Mouse (Mus musculus) CH12.LX (cell line): ENCODE measurements around the gene Dpp10.

Experiments used
- CTCF ChIP-seq, 2 experiments: IDR thresholded peaks in 1 of 2; conservative IDR thresholded peaks in 1 of 2; 2 replicates each; pipeline ENCODE4 v1.5.1; 2011 to 2012; ENCODE audit warnings: low read depth in 2 of 2, low read length in 2 of 2, improper control_type of control experiment in 1 of 2, inconsistent platforms in 1 of 2, mild to moderate bottlenecking in 1 of 2, moderate library complexity in 1 of 2
- E2F4 ChIP-seq: IDR thresholded peaks from 2 replicates; pipeline ENCODE4 v1.6.1; 2011; ENCODE audit warnings: low read depth, low read length, improper control_type of control experiment; ENCODE audit not compliant: insufficient replicate concordance
- ELF1 ChIP-seq: IDR thresholded peaks from 2 replicates; pipeline ENCODE4 v1.6.1; 2014; ENCODE audit warnings: low read depth, mild to moderate bottlenecking, inconsistent platforms, low read length, improper control_type of control experiment
- EP300 ChIP-seq: IDR thresholded peaks from 2 replicates; pipeline ENCODE4 v1.6.1; 2011; ENCODE audit warnings: low read length, improper control_type of control experiment
- MXI1 ChIP-seq: IDR thresholded peaks from 2 replicates; pipeline ENCODE4 v1.6.1; 2011; ENCODE audit warnings: mild to moderate bottlenecking, low read depth, low read length, improper control_type of control experiment
- POLR2A ChIP-seq: IDR thresholded peaks from 2 replicates; pipeline ENCODE4 v1.6.1; 2011; ENCODE audit warnings: low read depth, mild to moderate bottlenecking, improper control_type of control experiment, low read length
- TBP ChIP-seq: conservative IDR thresholded peaks from 2 replicates; pipeline ENCODE4 v1.6.1; 2011; ENCODE audit warnings: low read depth, low read length, improper control_type of control experiment
- ZKSCAN1 ChIP-seq: IDR thresholded peaks from 2 replicates; pipeline ENCODE4 v1.6.1; 2012; ENCODE audit warnings: low read depth, inconsistent platforms, low read length, improper control_type of control experiment, borderline replicate concordance

DNA sequence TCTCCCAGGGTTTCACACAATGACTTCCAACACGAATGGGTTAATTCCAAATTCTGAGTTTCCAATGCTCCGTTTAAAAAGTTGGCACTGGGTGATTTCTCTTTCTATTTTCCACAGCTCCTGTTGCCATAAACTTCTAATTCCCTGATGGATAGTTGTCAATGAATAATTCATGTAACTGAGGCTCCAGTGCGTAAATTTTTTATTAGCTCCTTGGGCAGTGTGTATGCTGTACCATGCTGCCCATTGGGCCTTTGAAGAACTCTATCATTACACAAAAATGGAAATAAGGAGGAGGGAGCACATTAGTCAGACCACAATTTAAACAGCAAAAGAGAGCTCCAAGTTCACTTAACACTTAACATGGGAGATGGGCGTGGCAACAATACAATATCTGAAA lies 99.2 kb downstream of the Dpp10 start:
- no peak for TF ChIP-seq POLR2A
- TF ChIP-seq ELF1 = no peak
- no peak for TF ChIP-seq ZKSCAN1
- no peak for TF ChIP-seq MXI1
- no peak for TF ChIP-seq TBP
- no peak for TF ChIP-seq E2F4
- no peak for TF ChIP-seq EP300
- no peak for TF ChIP-seq CTCF (conservative IDR thresholded peaks at IDR 0.05 in 1 of 2, IDR thresholded peaks at IDR 0.05 in 1 of 2; ENCODE audit: low read depth in 2 of 2, low read length in 2 of 2)
